Mouse (Mus musculus) testis, adult 2 months (tissue): ENCODE measurements at regions not wholly inside any gene's neighbourhood (a gene's known extent, or its start where the extent isn't known, plus 50 kb on each side); places are given as distances from the start of the nearest gene placed in this dataset.

Source experiments
- CTCF ChIP-seq: fragments of 200-500 bp; IDR thresholded peaks from 2 replicates; pipeline ENCODE4 v1.5.1; 2012; ENCODE audit warnings: low read depth, mild to moderate bottlenecking, inconsistent platforms, low read length, moderate library complexity; ENCODE audit not compliant: control insufficient read depth, insufficient read depth, insufficient replicate concordance
- POLR2A ChIP-seq: fragments of 200-500 bp; IDR thresholded peaks from 2 replicates; pipeline ENCODE4 v1.6.1; 2012; ENCODE audit warnings: low read depth, mild to moderate bottlenecking, inconsistent platforms, low read length, moderate library complexity; ENCODE audit not compliant: control insufficient read depth

DNA sequence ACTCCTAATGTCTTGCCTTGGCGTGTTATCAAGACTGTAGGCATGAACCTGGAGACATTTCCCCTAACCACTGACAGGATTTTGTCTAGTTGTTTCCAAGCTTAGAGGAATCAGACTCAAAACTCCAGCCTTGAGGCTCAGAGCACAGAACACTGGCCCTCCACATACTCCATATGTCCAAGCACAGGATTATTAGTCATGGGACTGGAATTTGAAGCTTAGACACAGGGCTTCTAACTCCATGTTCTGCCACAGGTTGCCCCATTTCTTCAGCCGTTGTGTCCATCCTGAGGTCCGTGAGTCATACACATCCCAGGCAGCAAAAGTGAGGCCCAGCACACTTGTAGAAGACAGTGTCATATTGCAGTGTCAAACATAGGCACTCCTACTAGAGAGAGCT is 68.9 kb downstream of the Gpr6 start:
- TF ChIP-seq CTCF (no peak), POLR2A (no peak)
